Mouse (Mus musculus) pancreas, adult 10 weeks (tissue): ENCODE data around the gene Lpar2. TPM values are rescaled to one million over a fixed set of nuclear protein-coding genes. Genes with fewer than 3 reads are reported as not detected.

Experiments used
- polyA plus RNA-seq: library from polyadenylated mRNA; stranded (reverse); fragments of 350-450 nt; fragmentation: Illumina TruSeq; extraction: RNeasy Lipid Tissue Mini Kit (QIAGEN cat#74804); gene quantifications from one replicate; pipeline ENCODE4 v1.2.3, GENCODE M21; 2015; ENCODE audit warnings: low read depth, low replicate concordance; ENCODE audit not compliant: insufficient read depth

Gene Lpar2
- 0.54 TPM for polyA plus RNA-seq

DNA sequence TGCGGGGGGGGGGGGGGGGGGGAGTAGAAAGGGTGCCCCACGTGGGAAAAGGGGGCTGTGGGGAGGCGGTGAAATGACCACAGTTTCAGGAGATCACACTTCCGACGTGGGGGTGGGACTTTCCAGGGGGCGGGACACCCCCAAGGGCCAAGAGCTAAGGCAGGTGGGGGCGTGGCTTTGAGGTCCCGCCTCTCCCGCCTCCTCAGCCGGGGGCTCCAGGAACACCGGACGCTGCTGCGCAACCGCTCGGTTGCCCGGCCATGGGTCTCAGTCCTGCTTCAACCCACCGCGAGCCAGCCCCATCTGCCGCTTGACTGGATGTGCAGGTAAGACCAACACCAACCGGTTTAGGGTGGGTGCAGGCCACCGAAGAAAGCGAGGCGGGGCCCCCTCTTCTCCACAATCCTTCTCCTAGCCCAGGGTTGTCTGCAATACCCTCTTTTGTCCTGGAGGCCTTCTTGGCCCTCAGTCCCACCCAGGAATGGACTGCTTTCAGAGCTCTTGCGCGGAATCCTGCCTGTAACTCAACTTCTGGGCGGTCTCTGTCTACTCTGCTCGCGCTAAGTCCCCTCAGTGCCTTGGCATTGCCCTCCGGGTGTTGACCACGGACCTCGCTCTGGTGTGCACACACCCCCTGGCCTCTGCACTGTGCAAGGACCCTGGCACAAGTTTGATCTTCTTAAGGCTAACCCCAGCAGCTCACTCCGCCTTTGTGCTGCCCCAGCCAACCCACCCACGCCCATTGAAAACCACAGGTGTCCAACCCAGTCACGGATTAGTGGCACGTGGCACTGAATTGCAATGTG, at the start of gene Lpar2:
Gene Lpar2 (plus strand): TSS at position 44 of the 806 bp plus-strand sequence.

DNA sequence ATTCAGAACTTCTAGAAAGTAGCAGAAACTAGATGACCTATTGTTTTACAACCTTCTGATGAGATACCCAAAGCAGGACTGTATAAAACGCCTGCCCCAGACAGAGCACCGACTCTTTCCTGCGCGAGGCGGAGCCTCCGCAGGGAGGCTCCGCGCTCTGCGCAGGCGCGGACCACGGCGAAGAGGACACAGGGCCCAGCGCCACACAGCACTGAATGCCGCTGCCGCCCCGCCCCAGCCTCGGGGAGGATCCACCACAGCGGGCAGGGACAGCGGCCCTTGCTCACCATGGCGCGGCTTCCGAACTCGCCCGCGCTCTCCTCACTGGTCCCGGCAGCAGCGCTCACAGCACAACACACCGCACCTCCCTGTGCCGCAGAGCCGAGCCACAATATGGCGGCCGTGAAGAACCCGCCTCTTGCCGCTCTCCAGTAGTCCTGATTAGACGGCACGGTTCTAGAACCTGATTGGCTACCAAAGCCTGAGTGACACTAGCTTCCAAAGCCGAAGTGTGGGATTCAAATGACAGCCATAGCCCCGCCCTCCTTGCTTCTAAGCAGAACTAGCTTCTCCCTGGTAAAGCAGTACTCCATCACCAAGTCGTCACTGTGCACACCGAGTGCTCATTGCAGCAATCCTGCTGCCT, 47.6 kb upstream of the Lpar2 start, which contains the start of gene Gm20422:
Gene Gm20422 (minus strand): TSS at position 384 of the 646 bp plus-strand sequence.

DNA sequence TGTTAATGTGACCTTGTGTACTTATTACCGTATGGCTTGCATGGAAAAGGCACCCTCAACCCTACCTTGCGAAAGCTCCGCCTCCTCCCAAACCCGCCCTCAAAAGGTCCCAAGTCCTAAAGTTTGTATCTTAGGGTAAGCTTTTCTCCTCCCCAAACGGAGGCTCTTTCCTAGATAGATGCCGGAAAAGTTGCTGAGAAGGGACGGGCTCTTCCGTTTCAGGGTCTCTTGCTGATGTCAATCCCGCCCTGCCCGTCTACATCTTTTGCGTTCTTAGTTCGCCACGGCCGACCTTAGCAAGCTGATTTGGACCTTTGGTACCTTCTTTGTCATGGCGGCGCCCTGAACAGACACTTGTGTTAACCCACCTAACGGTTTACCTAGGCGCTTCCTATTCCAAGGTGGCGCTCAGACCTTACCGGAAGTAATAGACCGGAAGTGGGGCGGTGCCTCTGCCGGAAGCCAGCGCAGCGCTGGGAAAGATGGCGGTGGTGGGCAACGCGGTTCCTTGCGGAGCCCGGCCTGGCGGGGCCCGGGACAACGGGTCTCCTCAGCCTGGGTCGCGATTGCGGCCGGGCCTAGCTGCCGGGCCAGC, 31.4 kb upstream of the Lpar2 start, which contains the start of the genes Atp13a1 and Zfp866:
Gene Atp13a1 (plus strand): TSS at position 391 of the 595 bp plus-strand sequence.
Gene Zfp866 (minus strand): TSS at position 406 of the 595 bp plus-strand sequence.

DNA sequence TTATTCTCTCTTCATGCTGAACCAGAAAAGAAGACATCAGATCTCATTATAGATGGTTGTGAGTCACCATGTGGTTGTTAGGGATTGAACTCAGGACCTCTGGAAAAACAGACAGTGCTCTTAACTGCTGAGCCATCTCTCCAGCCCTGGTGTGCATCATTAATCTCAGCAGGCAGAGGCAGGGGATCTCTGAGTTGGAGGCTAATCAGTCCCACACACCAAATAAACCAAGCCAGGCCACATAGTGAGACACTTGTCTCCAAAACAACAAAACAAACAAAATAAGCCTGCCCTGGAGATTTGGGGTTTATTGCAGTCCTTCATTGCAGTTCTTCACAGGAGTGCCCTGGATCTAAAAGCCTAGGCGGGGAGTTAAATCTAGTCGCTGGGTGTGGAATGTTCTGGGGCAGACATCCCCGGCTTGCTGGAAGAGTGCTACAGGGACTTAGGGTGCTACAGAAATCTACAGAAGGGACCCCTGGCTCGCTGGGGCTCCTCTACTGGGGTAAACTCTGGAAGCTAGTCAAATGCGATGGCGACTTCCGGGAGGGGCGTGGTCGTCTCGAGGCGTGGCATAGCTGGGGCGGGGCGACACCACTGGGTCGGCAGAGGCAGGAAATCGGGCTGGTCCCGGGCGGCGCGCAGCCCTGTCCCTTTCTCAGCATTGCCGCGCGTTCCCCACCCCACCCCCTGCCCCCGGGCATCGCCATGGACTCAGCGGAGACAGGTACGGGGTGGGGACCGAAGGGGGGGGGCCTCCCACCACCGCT, 13.9 kb upstream of the Lpar2 start, which contains the start of gene Gmip:
Gene Gmip (plus strand): TSS at position 586 of the 770 bp plus-strand sequence.

DNA sequence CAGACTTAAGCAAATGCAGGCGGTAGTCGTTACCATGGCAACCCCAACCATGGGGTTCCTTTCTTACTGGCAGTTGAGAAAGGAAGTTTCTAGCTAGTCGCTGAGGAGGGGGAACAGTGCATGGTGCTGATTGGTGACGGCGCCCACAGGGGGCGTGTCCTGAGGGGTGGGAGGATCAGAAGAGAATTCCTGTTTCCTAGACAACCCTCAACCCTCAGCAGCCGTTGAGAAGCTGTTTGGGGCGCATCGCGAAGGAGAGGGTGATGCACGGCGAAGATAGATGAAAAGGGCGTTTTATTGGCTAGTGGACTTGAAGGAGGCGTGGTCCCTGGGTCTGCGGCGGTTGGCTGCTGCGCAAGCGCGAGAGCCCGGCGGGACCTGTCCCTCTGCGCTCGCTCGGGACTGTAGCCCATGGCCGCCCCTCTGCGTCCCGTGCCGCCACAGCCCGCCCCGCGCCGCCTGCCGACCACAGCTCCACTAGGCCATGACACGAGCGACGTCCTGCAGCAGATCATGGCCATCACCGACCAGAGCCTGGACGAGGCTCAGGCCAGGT, 10.1 kb downstream of the Lpar2 start, which contains the start of gene Pbx4:
Gene Pbx4 (plus strand): TSS at position 194 of the 556 bp plus-strand sequence.

Other genes with a start within 250 kb of the Lpar2 start
- gene Zfp868, start 196.9 kb upstream of the Lpar2 start, polyA plus RNA-seq = 4.2 TPM
- 0.72 TPM for gene Zfp964, start 167.9 kb upstream of the Lpar2 start, polyA plus RNA-seq
- gene Zfp869, start 111.7 kb upstream of the Lpar2 start, polyA plus RNA-seq = 7.2 TPM
- 2.7 TPM for gene Zfp963, start 72.5 kb upstream of the Lpar2 start, polyA plus RNA-seq
- not detected for gene Gm20422, start 47.5 kb upstream of the Lpar2 start, polyA plus RNA-seq
- gene Atp13a1, start 31.3 kb upstream of the Lpar2 start, polyA plus RNA-seq = 21.2 TPM
- gene Zfp866, start 31.3 kb upstream of the Lpar2 start, polyA plus RNA-seq = 4.9 TPM
- gene Gmip, start 13.8 kb upstream of the Lpar2 start, polyA plus RNA-seq = 11.9 TPM
- 1.4 TPM for gene Pbx4, start 10.1 kb downstream of the Lpar2 start, polyA plus RNA-seq
- not detected for gene Cilp2, start 65.3 kb downstream of the Lpar2 start, polyA plus RNA-seq
- not detected for gene Tssk6, start 79.8 kb downstream of the Lpar2 start, polyA plus RNA-seq
- gene Ndufa13, start 80.1 kb downstream of the Lpar2 start, polyA plus RNA-seq = 45.3 TPM
- gene Yjefn3, start 80.3 kb downstream of the Lpar2 start, polyA plus RNA-seq = not detected
- 7.8 TPM for gene Gatad2a, start 174.0 kb downstream of the Lpar2 start, polyA plus RNA-seq
- gene Mau2, start 220.3 kb downstream of the Lpar2 start, polyA plus RNA-seq = 15.9 TPM
- 55.8 TPM for gene Sugp1, start 220.4 kb downstream of the Lpar2 start, polyA plus RNA-seq